Mouse (Mus musculus) forelimb bud, embryonic 11.5 days (tissue): ENCODE measurements at regions not wholly inside any gene's neighbourhood (a gene's known extent, or its start where the extent isn't known, plus 50 kb on each side); places are given as distances from the start of the nearest gene placed in this dataset.

ENCODE experiments used
- DNase-seq: peaks from one replicate; pipeline ENCODE4 v3.0.0-alpha.2; 2012; ENCODE audit warnings: low read depth, low spot score

DNA sequence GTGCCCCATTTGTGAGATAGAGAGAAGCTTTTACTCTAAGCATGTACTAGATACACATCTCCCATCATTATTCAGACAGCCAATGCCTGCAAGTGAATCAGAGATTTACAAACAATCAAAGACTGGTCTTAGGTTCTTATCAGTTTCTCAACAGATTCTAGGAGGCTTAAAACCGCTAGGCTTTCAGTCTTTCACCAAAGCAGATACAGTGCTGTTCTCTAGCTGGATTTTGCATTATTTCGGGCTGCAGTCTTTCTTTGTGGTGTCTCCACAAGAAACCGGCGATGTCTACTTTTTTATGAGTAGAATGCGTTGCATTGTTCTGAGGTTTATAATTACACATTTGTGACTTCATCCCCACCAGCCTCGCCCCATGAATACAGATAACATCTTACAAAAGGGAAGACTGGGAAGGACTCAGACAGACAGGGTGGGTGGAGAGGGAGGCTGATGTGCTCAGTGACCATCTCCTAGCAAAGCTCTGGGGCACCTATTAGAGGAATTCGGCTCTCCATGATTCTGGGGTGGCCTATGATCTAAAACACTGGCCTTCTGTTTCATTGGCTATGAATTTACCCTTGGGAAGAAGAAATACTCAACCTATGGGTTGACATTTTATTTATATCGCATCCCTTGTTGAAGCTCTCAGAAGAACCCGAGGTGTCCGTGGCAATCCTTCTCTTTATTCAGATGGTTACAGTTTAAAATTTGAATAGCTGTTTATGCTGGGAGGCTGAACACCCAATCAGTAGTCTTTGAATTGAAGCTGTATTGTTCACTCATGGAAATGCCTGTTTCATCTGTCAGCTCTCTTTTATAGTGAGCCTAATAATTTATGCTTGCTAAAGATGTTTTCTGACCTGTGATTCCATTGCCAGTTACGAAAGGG lies 343.8 kb downstream of the Tmem161b start:
- no peak for DNase-seq

GRCm38 (mm10) chr13:84566533-84566832 lies 344.4 kb downstream of the Tmem161b start:
- DNase-seq, result no peak

DNA sequence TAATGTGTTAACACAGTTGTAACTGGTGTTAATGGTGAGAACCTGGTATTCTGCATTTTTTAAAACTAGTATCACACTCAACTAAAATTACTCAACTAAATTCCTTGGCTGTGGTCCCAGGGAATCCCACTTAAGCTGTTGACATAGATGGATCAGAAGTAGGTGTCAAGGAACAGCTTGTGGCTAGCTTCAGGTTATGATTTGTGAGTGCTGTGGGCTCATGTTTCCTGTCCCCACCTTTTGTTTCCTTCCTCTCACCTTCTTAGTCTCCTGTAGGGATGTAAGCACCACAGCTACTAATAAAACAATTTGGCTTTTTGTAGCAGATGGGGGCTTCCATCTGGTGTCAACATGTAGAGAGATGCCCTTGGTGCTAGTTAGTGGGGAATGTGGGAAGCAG lies 347.3 kb downstream of the Tmem161b start:
- peak; percentile 11 for DNase-seq

DNA sequence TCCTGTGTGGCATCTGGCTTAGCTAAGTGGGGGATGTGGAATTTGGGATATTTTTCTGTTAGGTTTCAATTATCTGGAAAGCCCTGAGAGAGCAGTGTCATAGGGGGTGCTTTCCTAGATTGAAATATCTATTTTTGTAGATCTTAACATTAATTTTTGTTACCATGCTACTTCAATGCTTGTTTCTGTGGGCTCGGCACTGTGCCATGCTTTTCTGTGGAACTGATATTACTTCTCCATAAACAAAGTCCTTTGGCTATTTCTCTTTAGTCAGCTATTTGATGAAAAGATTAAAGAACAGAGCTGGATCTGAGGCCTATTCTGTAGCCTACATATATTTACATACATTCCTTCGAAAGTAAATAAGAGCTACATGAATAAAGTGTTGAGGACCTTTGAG lies 348.1 kb downstream of the Tmem161b start:
- no peak for DNase-seq

- no peak for DNase-seq
Observed at GRCm38 (mm10) chr13:84570984-84571844, 349.1 kb downstream of the Tmem161b start.

- DNase-seq, result no peak
Observed at GRCm38 (mm10) chr13:84571845-84572193, 349.7 kb downstream of the Tmem161b start.

- DNase-seq, result no peak
Observed at GRCm38 (mm10) chr13:84572231-84572630, 350.1 kb downstream of the Tmem161b start.

DNA sequence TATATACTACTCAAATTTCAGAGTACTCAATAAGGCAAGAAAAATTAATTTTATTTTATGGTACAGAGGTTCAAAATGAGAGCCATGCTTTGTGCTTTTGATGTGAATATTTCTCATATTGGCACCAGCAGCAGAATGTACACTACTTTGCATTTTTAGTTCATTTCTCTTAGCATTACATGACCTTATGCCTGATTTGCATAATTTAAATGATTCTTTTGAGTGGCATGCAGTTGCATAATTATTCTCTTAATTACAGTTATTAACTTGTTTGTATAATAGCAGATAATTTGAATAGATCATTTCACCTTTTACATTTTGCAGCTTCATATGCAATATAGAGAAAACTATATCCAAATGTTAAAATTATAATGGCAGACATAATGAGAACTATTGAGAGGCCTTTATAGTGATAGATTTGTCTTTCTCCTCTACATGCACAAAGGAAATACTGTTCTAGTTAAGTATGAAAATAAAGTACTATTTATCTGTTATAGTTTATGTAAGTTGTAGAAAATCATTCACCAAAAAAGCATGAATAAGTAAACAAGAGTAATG lies 374.6 kb downstream of the Tmem161b start:
- no peak for DNase-seq

DNA sequence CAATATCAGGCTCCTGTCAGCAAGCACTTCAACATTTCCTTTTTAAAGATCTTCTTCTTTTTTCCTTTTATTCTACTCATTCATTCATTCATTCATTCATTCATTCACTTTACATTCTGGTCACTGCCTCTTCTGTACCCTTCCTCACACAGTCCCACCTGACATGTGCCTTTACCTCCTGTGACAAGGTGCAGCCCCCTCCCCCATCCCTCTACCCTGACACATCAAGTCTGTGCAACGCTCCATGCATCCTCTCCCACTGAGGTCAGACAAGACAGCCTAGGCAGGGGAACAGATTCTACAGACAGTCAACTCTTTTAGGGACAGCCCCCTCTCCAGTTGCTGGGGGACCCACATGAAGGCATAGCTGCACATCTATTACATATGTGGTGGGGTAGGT lies 380.5 kb downstream of the Tmem161b start:
- DNase-seq, result no peak

DNA sequence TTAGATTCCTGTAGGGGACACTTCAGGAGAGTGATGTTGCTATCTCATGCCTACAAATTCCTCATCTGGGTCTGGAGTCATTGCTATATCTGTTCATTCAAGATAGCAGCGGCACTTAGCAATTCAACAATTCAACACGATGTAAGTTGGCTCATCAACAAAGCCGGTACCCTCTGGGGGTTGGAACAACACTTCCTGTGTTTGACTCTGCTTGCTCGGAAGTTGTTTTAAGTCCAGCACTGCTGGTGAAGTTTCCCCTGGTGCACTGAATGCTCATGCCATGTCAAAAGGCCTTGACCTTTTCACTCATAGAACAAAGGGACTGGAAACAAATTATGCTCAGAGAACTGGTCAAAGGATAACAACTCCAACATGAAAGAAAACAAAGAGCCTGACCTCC lies 390.4 kb downstream of the Tmem161b start:
- peak; percentile 3 for DNase-seq

GRCm38 (mm10) chr13:84613004-84613403 lies 390.9 kb downstream of the Tmem161b start:
- no peak for DNase-seq

GRCm38 (mm10) chr13:84624691-84625090 lies 402.6 kb downstream of the Tmem161b start:
- no peak for DNase-seq

DNA sequence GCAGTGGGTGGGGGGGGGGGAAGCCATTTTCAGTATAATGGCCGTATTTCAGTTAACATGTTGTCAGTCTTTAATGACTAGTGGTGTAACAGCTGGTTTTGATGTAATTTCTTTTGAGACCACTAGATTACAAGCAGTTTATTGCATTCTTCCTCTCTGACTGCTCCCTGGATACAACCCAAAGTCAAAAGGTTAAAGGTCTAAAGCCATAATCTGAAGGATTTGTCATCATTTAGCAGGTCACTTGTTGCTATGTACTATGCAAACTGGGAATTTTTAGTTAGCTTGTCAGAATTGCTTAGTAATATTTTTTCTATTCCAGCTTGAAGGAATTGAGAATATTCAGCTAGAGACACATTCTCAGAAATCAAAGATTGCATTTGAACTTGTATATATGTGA lies 403.4 kb downstream of the Tmem161b start:
- DNase-seq, result peak; percentile 31

DNA sequence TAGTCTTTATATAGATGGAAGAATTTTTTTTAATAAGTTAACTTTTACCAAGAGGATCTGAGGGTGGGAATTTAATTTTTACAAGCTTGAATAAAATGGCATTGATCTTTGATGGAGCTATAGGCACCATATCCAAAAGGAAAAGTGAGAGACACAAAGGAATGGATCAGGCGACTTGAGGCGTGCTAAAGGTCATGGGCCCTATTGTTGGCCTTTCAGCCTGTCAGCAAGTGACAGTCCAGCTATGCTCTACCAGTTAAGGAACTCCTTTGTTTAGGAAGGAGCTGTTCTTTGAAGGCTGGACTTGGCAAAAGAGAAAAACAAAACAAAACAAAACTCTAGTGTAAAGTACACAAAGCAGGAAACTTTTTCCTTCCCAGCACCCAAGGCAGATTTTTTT lies 403.8 kb downstream of the Tmem161b start:
- no peak for DNase-seq

DNA sequence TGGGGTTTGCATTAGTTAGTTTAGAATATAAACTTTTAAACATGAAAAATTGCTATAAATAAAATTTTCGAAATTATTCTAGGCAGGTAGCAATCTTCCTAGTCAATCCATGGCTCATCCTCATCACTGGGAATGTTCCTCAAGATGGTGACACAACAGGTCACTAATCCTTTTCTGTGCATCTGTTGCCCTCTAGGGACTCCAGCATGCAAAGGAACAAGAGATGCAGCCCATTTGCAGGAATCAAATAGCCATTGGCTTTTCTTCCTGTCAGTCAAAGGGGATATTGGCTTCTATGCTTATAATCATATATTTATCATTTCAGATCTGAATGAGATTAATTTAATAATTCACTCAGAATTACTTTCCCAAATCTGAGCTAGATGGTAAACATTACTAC lies 404.3 kb downstream of the Tmem161b start:
- DNase-seq, result no peak

DNA sequence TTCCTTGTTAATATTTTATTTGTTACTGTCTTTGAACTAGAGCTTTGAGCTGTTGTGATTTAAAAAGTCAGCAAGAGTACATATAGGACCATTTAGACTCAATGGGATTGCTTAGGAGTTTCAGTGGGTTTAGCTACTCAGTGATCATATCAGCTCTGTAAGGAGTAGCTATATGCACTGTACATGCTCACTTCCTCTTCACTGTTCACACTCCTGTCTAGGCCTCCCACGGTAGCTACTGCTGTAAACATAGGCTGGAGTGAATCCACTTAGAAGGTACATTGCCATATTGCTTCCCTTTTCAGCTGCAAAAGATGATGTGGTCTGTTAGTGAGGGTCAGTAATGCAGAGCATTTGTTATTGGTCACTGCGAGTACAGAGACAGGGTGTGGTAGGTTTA lies 408.6 kb downstream of the Tmem161b start:
- DNase-seq, result no peak

DNA sequence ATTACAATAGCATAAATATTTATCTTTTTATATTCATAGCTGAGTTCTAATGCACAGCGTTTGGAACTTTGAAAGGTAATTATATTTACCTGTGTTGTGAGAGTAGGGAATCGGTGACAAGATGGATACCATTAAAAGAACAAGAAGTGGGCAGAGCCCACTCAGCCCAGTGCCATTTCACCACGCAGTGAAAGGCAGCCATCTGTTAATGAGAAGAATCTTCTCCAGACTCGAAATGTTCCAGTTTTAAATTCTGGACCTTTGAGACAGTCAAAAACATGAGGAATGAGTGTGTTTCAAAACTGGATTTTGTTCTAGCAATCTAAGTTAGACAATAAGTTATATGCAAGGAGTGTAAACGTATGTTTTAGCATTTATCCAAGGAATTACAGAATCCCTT lies 410.4 kb downstream of the Tmem161b start:
- no peak for DNase-seq

DNA sequence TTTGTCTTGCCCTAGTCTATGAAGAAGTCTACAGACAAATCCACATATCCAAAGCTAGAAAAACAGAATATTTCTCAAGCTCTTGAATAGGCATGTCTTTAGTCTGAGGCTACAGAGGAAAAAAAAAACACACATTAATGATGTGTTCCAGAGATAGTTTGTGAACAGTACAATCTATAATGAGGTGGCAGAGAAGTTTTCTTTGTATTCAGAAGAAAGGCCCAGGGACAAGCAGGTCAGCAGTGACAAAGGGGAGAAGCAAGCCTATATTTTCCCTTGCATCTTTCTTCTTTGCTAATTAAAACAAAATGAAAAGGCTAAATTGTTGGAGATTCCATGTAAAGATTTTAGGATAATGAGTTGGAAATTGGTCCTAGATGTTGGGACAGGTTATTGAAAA lies 414.7 kb downstream of the Tmem161b start:
- no peak for DNase-seq

- no peak for DNase-seq
Observed at GRCm38 (mm10) chr13:84637606-84638005, 415.5 kb downstream of the Tmem161b start.

- DNase-seq, result no peak
Observed at GRCm38 (mm10) chr13:84638401-84638934, 416.4 kb downstream of the Tmem161b start.

DNA sequence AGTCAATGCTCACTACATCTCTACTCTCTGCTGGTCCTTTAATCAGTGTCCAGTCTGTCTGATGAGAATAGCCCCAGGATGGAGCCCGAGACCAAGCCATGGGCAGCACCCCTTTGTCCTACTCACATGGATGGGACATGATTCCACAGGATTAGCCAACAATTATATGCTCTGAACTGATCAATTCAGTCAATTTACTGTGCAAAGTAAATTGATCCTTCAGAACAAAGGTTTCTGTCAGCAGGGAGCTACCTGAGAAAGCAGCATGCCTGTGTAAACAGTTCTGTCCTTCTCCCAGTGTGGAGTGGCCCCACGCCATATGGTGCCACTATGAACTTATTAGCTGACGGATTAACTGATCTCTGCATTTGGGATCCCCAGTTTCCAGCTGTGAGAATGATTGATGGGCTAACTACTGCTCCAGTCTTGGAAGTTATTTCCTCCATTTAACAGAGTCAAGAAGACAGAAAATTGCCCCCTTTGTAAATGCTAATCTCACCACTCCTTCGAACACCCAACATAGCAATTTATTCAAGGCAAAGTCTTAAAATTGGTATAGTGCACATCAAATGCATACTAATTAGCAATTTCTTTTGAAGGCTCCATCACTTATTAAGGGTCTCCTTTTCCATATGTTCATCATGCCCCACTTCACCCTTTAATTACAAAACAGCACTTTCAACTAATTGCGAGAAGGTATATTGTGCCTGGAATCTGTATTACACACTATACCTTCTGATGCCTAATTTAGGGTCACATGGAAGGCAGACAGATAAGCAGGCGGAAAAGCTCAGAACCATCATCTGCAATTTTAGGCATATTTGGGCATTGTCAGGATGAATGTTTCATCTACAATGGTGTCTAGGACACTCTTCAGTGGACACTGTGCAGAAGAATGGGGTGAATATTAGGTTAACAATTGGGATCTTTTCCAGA lies 417.3 kb downstream of the Tmem161b start:
- DNase-seq, result no peak
